Mouse (Mus musculus) embryo, embryonic 10.5 days (tissue): ENCODE results near the gene Dmgdh.
A peak's percentile ranks its signal among the peaks of the same experiment; 100 is the strongest.

Experiments
- DNase-seq: peaks from one replicate; pipeline ENCODE4 v3.0.0-alpha.2; 2015; ENCODE audit warnings: low spot score

Gene Dmgdh

DNA sequence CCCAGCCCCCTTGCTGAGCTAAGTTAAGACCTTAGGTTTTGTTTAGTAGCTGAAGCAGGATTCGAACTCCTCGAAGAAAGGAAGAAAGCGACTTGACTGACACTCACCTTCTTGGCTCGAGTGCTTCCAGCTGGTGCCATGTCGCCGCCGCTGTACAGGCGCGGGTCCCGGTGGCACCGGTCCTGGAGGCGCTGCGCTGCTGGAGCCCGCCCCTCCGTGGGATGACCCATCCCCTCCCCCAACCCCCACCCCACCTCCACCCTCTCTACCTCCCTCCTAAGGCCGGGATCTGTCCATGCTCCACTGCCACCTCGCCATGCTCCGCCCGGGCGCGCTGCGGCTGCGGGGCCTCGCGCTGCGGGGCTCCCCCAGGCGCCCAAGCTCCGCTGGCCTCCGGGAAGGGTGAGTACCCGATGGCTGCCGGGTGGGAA is at the start of gene Dmgdh, which contains the start of gene Bhmt2:
TSS of gene Dmgdh (plus strand) at position 303 of the 431 bp plus-strand sequence.
TSS of gene Bhmt2 (minus strand) at position 172 of the 431 bp plus-strand sequence.
- no peak for DNase-seq

DNA sequence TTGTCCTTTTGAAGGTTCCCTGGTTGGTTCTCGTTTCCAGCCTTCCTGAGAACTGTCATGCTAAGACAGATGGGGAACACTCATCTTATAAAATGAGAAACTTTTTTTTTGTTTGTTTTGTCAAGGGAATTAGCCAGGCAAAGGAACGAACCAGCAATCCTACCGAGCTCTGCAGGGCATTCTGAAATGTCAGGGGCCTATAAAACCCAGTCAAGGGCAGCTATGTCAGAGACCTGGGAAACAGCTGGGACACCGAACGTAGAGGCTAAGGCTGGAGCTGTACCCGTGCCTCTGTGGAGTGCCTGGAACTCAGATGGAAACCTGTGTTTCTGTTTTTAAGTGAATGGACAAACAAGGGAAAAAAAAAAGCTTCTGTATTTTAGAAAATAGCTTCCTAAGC is 45.4 kb upstream of the Dmgdh start:
- DNase-seq, result peak; percentile 22

DNA sequence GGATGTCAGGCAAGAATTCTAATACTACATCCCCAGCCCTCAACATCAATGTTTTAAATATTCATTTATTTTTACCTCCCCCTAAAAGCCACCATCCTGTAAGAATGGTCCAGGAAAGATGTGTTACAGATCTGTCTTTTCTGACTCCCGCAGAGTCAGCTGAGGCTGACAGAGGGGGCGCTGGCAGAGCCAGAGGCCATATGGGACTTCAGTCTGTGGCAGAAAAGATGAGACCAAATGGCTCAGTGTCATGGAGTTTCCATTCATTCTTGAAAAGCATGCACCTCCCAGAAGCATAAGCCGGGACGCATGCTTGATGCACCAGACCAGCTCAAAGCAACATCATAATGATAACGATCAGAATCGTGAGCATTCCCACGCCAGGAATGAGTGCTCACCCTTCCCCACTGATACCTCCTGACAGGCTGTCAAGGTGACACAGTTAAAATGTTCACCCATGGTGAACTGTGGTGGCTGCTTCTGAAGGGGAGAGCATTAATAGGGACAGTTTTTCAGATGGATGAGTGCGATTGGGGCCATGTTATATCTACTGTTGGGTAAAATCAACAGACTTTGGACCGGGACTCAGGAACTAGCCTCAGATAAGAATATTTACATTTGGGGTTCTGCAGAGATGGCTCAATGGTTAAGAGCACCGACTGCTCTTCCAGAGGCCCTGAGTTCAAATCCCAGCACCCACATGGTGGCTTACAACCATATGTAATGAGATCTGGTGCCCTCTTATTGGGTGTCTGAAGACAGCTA is 43.1 kb upstream of the Dmgdh start:
- DNase-seq, result no peak

DNA sequence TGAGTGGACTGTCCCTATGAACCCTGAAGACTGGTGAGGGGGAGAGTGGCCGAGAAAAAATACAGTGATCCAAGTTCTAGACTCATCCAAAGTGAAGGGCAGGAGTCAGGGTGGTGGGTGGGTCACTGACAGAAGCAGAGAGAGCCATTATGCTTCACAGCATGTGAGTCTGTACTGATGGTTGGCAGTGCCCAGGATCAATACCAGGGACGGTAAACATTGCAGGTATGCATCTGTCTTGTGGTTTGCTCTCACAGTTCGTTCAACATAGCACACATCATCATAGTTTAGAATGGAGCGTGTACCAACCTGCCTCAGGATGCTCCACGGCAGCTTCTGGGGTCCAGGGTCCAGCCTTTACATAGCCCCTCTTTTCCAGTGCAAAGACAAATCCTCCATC is 41.3 kb upstream of the Dmgdh start:
- DNase-seq, result no peak

DNA sequence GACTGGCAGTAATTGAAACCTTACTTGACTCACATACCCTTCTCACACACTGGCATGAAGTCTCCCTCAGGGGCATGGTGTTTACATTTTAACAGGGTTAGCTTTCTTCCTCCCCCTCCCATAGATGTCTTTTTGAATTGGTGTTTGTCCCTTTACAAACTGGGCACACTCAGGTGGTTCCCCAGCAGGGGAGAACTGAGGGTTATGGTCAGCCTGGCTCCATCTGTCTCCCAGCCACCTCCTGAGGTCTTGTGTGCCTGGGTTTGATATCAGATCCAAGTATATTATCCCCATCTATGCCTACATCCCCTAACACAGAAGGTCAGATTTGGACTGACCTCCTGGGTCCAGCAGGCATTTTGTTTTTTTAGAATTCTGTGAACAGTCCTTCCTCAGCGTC is 37.7 kb upstream of the Dmgdh start:
- no peak for DNase-seq

DNA sequence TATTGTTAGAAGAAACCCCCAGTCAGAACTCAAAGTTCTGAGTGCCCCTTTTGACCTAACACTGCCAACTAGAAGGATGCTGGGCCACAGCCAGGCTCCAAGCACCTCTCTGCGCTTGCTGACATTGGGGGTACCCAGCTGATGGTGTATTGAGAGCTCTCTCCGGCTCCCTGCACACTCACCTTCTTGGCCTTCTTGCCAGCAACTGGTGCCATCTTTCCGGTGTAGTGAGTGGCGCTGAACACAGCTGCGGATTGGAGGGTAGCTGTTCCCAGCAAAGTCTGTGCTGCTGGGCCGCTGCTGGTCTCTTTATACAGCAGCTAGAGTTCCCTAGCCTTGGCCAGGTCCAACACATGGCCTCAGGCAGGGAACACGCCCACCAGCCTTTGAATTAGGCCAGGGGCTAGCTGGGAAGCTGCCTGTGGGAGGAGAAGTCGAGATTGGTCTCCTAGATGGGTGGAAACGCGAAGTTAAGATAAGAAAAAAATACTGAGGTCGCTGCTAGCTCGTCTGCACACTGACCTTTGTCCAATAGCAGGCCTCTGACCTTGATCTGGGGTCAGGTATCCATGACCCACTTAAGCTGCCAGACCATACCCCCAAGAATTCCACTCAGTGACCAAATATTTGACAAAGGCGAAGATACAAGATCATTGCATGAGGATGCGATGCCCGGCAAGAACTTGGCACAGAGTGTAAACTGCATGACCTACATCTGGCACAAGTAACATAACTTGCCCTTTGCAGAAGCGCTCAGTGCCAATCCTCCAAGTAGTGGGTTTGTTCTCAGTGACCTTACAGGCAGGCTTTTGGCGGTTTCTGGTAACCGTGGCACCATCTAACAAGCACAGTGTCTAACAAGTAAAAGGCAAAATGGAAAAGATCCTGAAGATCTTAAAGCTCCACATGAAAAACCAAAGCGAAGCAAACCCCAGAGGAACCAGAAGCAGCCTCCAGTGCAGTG is 36.7 kb upstream of the Dmgdh start, which contains the start of gene Bhmt:
TSS of gene Bhmt (minus strand) at position 680 of the 964 bp plus-strand sequence.
- DNase-seq, result no peak

DNA sequence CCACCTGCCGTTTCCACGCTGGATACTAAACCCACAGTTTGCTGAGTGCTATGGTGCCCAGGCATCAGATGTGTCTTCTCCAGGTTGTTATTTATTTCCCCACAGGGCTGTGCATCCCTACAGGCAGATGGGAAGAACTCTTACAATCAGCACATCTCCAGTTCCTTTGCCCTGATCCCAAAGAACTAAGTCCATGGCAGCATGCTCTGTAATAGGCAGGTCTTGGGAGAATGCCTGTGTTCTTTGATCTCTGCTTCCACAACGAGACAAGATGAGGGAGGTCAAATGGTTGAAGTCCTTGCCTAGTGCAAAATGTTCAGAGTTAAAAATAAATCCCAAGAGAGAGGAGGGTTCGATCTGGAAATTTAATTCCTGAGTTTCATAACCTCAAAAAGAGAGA is 34.6 kb upstream of the Dmgdh start:
- no peak for DNase-seq

DNA sequence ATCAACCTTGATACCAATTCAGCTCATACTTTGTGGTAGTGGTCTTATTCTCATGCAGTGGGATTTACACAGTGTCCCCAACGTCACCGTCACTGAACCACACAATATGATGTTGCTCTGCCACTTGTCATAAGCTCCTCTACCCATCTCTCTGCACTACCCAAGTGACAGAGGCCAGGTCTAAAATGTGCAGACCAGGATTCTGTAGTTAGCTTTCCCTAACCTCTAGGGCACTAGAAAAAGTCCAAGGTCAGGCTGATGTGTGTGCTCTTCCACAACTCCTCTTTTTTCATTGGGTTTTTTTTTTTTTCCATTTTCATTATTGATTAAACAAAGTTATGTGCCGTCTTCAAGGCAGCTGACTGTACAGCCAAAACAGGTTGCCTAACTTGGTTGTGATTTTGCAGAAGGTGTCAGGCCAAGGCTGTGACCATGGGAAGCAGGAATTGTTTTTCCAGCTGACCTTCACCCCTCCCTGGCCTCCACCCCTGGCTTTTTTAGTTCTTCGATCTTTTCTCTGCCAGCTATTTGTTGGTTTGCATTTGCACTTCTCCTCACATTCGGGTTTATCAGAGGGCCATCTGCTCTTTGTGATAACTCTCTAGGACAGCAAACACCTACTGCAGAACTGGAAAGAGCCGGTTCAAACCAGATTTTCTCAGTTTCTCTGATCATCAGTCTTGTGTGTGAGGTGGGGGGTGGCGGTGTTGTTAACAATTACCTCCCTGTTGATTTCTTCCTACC is 25.7 kb upstream of the Dmgdh start:
- DNase-seq, result no peak

DNA sequence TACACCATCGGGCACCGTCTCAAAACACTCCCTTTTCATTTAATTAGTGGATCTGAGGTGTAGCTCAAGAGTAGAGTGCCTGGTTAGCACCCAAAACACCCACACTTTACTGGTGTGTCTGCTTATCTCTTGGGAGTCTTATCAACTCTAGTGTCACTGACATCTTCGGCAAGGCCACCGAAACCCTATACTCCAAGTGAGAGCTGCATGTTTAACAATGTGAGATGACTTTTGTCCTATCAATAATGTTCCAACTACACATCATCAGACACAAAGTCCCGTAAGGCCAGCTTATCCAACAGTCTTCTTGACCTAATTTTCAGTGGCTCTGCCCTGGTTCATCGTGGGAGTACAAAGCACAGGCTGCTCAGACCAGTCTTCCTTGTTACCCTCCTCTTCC is 20.9 kb upstream of the Dmgdh start:
- DNase-seq, result no peak

DNA sequence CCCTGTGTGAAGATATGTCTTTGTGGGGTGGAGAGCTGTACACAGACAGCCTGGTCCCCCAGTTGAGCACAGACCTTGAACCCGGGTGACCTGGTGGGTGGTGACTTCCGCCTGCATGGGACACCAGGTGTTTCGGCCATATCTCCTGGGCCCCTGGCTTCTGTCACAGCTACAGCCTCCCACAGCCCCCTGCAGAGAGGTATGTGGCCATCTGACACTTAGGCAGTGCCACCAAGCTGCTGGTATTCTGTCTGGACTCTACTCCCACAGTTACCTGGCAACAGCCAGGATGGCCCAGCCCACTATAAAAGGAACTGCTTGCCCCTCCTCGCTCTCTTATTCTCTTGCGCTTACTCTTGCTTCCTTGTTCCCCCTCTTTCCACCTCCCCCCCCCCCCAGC is 16.3 kb upstream of the Dmgdh start:
- DNase-seq, result peak; percentile 2

DNA sequence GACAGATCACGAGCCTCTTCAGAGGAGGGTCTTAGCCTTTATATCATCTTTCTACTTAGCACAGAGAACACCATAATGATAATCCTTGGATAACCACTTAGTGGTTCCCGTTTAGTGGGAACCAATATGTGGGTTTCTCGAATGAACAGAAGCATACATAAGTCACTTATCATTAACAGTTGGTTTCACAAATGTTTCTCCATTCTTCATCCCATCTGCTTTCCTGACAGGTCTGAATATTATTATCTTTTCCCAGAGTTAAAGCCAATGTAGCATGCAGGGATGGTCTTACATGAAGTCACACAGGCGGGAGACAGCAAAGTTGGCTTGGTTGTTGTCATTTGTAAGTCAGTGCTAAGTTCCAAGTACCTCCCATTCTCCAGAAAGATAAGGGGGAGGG is 6.6 kb upstream of the Dmgdh start:
- DNase-seq, result no peak

DNA sequence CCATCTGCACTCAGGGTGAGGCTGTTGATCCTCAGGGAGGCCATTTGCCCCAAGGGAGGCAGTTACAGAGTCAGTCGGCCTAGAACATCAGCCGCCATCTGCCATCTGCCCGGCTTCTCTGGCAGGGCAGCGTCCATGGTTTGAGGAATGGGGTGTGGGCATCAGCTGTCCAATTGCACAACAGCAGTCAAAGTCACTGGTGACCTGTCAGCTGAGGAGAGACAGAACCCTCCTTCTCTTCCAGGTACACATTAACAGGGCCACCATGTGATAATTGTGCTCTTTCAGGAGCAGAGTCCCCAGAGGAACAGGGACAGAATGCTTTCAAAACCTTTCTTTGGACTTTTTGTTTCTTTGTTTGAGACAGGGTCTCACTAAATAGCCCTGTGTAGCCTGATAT is 1.9 kb upstream of the Dmgdh start:
- no peak for DNase-seq

DNA sequence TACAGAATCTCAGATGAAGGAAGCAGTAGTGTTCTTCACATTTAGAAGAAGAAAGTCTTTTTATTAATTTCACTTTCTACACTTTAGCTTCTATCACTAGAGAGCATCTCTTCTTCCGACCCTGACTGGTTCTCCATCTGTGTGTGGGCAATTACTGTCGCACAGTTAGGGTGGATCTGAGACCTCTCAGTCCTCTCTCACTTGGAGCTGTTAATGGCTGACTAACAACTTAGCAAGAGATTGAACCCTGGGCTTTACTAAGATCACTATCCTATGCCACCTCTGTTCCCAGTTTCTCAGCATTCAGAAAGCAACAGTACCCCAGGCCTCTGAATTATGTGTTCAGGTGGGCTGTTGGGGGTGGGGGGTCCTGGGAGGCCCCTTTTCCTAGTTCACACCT is 937 bp upstream of the Dmgdh start:
- no peak for DNase-seq

DNA sequence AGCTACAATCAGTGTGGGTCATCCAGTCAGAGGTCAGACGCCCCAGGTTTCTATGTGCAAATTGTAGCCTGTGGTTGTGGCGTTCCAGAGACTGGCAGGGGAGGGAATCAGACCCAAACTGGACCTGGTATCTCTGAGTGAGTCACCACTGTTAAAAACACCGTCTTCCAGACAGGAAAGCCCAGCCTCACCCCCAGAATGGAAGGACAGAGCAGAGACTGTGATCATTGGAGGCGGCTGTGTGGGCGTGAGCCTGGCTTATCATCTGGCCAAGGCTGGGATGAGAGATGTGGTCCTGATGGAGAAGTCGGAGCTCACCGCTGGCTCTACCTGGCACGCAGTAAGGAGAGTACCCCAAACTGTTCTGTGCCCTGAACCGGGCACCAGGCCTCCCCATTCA is 2.6 kb downstream of the Dmgdh start:
- no peak for DNase-seq

DNA sequence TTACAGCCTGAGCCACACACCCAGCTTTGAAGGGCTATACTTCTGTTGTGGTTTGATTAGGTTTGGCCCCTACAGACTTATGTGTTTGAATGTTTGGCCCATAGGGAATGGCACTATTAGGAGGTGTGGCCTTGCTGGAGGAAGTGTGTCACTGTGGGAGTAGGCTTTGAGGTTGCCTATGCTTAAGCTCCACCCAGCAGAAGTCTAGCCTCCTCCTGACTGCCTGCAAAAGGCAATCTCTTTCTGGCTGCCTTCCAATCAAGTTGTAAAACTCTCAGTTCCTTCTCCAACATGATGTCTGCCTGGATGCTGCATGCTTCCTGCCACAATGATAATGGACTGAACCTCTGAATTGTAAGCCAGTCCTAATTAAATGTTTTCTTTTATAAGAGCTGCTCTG is 9.1 kb downstream of the Dmgdh start:
- DNase-seq, result no peak

DNA sequence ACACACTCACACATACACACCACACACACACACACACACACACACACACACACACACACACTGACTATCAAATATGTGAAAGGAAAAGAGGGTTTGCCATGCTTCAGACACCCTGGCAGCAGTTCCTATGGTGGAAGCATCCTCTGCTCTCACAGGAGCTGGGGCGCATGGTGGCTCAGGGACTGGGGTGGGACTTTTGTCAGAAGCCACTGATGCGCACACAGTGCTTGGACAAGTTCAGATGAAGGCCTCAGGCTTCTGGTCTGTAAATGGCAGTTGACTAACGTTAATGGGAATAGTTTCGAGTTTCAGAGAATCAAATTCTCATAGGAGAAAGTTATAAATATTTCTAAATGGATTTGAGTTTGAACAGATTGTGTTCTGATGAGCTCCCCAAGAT is 11.0 kb downstream of the Dmgdh start:
- no peak for DNase-seq

DNA sequence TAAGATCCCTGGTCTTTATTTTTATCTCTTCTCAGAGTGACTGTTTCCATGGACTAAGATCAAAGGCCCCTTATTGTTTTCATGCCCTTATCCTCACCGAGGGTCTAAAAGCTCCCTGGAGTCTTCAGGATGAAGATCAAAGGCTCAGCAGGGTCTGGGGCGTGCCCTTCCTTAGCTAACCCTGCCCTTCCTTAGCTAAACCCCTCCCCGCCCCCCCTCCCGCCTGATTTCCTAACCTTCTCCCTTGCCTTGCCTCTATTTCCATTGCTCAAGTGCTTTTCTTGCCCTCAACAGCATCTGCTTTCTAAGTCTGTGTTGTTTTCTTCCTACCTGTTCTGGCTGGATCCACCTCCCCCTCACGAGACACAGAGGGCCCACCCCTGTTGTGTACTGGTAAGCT is 13.1 kb downstream of the Dmgdh start:
- DNase-seq, result peak; percentile 55

DNA sequence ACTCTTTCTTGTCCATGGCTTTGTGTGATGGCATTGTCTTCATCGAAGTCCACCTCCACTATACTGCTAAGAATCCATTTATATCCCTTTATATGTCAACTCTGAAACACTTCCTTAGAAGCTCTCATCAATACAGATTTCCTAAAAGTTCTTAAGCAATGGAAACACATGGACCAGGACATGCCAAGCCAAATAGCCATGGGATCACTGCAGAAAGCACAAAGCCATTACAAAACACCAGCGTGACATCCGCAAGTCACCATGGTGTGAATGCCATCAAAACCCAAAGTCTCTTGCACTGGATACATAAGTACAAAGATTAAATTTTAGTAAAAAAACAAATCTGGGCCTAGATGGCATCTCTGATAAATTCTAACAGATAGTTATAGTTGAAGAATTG is 15.3 kb downstream of the Dmgdh start:
- DNase-seq, result no peak

DNA sequence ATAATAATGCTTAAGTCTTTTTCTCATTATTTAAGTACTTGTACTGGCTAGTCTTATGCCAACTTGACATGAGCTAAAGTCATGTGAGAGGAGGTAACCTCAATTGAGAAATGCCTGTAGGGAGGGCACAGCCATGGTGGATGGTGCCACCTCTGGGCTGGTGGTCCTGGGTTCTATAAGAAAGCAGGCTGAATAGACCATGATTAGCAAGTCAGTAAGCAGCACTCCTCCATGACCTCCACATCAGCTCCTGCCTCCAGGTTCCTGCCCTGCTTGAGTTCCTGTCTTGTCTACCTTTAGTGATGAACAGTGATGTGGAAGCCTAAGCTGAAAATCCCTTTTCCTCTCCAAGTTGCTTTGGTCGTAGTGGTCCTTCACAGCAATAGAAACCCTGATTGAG is 16.6 kb downstream of the Dmgdh start:
- DNase-seq, result no peak

DNA sequence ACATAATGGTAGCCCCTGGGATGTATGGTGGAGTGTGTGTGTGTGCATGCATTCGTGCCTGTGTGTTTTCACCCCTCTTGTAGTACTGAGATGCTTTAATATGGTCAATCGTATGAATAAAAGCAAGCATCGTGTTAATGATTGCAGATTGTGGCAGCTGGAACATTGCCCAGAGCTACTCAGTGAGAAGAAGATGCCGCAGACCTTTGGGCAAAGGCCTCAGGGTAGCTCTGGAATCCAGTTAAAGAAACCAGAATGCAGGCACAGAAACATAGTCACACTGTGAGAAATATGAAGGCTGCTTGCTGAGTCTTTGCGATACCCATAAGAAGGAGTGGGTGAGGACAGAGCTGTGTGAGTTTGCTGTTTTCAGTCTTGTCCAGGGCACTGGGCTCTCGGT is 24.6 kb downstream of the Dmgdh start:
- no peak for DNase-seq

DNA sequence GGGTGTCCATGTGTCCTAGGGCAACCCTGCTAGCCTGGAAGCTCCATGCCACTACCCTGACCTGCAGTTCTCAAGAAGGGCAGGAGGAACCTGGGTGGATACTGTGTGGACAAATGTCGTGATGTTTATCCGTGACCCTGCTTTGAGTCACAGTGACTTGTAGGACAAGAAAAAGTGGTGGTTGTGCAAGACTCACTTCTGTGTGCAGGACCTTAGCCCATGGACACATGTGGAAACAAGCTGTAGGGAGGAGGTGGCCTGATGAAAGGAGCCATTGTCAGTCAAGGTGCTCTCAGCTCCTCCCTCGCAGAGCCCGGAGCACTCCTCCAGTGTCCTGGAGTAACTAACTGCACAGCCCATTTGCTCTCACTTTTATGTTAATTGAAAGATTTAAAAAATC is 31.5 kb downstream of the Dmgdh start:
- no peak for DNase-seq

DNA sequence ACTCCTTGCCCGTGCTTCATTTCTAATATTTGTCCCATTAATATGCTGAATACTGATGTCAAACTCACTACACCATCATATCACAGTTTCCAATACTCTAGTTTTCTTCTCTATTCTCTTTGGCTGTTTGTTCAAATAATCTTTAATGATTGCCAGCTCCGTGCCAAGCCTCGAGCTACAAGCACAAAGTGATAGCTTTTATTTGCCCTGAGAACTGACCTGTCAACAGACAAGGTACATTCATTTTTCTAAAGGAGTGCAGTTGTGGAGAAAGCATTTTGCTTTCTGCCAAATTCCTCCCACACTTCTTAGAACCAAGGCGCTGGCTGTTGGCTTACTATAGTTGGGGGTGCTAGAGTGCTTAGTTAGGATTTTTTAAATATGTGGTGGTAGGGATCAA is 33.0 kb downstream of the Dmgdh start:
- no peak for DNase-seq
